Mouse (Mus musculus): ENCODE data around the gene Gm4131.
A peak's percentile ranks its signal among the peaks of the same experiment; 100 is the strongest.
"Not testable (repeated sequence)": the region's sequence is repeated elsewhere in the genome, so short reads cannot be mapped to it uniquely, and the experiment has no call there.

Gene Gm4131

DNA sequence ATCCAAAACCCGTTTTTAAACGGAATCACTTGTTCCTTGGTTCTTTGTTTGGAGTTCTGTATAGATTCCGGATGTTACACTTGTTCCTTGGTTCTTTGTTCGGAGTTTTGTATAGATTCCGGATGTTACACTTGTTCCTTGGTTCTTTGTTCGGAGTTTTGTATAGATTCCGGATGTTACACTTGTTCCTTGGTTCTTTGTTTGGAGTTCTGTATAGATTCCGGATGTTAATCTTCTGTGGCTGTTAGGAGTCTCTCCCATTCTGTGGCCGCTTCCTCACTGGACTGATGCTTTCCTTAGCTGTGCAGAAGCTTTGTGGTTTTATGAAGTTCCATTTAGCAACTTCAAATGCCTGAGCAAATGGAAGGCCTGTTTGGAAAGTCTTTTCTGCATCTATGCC, at the start of gene Gm4131:
TSS of gene Gm4131 (minus strand) at position 101 of the 400 bp plus-strand sequence.
- DNase-seq, result not testable (repeated sequence)

DNA sequence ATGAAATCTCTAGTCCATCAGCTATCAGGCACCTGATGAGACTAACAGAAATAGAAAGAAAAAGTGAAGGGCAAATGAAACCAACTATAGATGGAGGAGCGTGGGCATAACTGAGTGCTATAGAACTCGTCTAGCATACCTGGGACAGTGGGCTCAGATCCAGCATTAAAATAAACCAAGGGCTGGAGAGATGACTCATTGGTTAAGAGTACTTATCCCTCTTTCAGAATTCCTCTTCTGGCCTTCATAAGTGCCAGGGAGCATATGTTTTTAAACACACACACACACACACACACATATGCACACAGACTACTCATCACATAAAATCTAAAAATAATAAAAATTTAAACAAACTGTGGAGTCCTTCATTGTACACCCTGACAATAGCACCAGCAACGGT, 43.2 kb upstream of the Gm4131 start:
- DNase-seq, result no peak

DNA sequence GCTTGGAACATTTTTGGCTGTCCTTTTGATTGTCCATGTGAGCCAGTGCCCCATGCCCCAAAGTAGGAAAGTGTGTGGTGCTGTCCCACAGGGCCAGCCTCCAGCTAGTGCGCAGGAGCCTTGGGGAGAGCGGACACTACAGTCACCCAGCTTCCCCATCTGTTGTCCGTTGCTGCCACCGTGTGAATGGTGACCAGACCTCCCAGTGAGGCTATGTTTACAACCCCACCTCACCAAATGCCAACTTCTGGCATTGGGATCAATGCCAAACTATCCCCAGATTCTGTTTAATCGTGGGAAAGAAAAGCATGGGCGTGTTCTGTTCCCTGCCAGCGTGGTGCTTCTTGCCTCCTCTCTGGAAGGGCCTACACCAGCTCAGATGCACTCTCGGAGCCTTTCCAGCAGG, 41.1 kb upstream of the Gm4131 start:
- peak; percentile 16 for DNase-seq

DNA sequence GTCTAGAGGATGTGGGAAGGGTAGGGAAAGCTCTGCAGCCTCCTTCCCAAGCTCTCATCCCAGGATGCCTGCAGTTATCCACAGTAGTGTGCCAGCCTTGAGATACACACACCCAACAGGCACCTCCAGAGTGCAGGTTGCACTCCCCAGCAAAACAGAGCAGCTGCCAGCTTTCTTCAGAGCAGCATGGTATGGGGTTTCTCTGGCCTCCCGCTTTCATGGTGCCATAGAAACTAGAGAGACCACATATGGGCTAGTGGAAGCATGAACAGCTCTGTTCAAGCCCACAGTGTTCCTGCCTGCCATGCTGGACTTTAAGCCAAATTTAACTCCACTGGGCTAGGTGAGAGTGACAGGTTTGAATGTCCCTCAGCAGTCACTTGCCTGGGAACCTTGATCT, 36.1 kb upstream of the Gm4131 start:
- no peak for DNase-seq

DNA sequence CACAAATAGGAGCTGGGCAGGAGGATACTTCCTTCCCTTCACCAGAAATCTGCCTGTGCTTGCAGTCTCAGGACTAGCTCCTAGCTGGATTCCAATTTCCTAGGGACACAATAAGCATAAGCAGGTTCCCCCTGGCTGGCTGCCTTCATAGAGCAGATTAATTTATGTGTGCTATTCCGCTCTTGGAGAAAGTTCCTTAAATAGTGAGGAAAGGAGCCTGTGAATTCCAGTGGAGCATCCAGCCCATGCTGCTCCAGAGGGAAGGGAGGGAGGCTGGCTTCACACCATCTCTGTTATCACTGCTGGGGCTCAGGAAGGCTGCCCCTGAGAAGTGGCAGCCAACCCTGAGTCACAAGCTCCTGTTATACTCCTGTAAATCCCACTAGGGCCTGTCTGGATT, 35.5 kb upstream of the Gm4131 start:
- no peak for DNase-seq

DNA sequence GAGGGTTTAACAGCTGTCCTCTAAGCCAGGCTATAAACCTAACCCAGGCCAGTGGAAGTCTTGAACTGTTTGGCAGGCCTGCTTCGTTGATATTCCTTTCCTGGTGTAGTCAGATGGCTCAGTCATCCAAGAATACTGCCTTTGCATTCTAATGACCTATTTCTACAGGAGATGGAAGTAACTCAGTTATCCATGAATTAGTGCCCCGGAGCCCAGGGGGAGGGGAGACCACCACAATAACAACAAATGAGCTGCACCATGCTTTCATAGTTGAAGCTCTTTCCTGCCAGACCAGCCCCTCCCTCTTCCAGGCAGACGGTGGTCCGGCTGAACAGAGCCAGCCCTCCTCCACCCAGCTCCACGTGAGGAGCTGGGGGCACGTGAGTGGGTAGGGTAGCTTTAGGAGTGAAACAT, 33.4 kb upstream of the Gm4131 start:
- DNase-seq, result no peak

DNA sequence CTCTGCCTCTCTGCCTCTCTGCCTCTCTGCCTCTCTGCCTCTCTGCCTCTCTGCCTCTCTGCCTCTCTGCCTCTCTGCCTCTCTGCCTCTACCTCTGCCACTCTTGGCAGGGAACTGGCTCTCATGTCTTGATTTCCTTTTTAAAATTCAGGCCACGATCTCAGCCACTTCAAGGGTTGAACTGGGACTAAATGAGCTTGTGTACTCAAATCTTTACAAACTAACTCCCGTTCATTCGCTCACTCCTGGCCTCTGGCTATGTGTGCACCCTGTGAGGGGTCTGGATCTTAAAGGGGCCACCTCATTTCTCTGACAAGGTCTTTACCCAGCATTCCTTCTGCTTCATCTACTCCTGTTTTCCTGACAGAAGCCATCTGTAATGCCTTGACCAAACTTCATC, 18.6 kb upstream of the Gm4131 start:
- DNase-seq, result no peak

DNA sequence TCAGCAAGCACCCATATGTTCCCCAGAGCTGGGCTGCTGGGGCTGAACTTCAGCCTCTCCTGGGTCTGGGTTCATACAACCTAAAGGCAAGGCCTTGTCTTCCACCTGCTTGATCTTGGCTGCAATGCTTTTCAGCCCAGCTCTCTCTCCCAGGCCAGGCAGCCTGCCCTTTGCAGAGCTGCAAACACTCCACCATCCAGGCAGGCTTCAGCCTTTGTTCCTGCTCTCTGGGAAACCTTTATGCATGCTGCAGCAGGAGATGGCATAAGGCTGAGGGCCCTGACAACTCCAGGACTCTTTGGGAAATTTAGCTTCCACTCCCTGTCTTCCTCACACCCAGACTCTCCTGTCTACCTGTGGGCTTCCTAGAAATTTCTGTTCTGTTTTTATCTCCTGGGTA, 17.9 kb upstream of the Gm4131 start:
- DNase-seq, result no peak

DNA sequence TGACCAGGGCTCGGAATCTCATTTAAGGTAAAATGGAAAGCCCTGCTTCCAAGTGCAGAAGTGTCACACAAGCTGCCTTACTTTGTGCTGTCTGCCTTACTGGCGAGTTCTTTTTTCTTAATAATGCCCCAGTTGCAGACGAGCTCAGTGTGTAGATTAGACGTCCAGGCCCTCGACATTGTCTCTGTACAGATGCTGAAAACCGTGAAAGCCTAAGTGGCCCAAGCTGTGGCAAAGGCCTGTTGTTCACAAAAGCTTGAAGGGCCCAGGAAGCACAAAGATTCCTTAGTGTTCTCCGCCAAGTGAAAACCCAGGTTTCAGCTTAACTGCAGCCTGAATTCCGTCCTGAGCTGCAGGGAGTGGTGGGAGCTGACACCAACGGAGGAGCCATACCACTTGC, 15.0 kb upstream of the Gm4131 start:
- no peak for DNase-seq

DNA sequence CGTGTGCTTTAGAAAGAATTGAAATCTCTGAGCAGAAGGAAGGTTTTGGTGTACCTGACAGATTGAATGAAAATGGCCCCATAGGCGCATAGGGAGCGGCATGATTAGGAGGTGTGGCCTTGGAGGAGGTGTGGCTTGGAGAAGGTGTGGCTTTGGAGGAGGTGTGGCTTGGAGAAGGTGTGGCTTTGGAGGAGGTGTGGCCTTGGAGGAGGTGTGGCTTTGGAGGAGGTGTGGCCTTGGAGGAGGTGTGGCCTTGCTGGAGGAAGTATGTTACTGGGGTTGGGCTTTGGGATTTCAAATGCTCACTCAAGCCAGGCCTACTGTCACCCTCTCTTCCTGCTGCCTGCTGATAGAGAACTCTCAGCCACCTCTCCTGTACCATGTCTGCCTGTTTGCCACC, 14.2 kb upstream of the Gm4131 start:
- DNase-seq, result no peak

DNA sequence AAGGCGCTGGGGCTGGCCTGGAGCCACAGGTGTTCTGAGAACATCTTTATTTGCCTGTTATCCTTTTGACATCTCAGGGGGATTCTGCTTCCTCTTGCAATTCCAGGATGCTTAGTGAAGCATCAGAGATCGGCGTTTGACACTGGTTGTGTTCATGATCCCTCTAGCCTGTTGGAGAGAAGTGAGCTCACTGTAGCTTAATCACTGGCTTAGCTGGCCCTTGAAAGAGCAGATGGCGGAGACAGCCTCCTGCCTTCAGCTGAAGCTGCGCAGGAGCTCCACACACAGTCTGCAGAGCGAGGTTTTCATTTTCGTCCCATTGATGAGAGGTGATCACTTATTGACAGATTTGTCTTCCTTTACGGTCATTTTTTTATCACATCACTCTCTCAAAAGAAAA, 9.1 kb upstream of the Gm4131 start:
- DNase-seq, result peak; percentile 17

DNA sequence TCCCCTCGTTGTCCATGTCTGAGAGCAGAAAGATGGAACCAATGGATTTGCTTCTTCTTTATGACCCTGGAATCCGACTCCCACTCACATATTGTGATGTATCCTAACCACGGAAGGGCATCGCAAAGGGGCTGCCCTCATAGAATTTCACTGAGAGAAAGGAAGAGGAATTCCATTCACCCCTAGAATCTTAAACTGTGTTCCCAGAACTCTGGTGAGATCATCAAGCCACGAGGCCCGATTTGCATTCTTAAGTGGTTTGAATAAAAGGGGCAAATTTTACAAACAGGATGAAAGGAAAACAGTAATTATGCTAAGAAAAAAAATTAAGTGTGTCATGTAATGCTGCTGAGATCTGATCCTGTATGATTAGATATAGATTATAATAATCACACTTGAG, 8.2 kb upstream of the Gm4131 start:
- no peak for DNase-seq

DNA sequence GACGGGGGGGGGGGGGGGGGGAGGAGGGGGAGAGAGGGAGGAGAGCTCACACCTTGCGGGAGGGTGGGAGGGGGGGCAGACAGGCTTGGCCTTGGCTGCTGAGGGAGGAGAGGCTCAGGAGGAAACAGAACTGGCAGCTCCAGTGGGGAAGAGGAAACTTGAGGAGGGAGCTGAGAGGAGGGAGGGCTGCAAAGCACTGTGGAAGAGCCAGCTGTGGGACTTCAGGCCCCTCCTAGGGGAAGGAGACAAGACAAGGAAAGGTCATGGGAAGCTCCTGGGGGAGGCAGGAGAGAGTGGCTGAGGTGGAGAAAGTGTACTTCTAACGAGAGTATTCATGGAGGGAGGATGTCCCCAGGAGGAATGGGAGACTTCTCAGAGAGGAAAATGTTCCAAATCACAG, 6.7 kb upstream of the Gm4131 start:
- DNase-seq, result no peak

DNA sequence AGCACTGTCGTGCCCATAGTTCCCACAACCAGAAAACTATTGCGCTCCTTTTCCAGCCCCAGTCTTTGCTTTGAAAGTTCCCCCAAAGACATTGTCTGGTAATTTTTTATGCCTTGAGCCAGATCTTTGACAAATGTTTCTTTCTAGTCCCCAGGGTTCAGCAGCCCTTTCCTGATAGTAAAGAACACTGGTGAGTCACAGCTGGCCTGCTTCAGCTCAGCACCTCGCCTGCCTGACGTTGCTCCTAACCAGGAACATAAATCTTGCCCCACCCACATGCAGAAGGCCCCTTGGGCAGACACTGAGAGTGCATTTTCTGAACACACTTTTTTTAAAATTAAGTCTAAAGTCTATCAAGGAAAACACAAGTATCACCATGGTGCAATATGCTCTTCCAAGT, 3.6 kb upstream of the Gm4131 start:
- DNase-seq, result no peak

DNA sequence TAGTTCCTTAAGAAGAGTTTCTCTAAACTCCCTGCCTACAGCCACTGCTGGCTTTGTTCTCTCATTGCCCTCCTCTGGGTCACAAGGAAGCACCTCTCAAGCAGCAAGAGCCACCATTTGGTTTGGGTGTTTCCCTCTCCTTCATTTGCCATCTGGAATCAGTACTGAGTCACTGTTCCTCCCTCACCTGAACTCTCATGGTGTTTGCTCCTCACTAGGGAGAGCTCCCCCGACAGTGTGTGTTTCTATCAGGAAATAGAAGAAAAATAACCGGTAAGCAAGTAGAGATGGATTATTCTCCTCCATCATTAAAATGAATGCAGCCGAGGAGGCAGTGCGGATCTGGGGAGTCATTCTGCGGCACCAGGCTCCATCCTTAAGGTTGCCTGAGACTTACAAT, 2.7 kb upstream of the Gm4131 start:
- DNase-seq, result no peak

DNA sequence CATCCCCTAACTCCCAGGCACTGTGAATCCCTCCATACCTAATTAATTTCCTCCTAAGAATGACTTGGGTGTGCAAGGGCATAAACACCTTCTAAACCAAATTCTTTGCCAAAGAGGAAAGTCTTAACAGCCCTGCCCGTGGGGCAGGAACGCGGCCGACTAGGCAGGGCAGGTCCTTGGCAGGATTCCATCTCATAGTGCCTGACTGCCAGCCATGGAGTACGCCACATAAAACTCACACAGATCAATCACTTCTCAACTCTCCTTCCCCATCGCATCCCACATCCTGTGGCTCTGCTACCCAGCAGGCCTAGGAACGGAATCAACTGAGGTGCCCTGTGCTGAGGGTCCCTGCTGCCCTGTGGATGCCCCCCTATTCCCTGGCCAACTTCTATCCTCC, 3.0 kb downstream of the Gm4131 start:
- DNase-seq, result no peak

DNA sequence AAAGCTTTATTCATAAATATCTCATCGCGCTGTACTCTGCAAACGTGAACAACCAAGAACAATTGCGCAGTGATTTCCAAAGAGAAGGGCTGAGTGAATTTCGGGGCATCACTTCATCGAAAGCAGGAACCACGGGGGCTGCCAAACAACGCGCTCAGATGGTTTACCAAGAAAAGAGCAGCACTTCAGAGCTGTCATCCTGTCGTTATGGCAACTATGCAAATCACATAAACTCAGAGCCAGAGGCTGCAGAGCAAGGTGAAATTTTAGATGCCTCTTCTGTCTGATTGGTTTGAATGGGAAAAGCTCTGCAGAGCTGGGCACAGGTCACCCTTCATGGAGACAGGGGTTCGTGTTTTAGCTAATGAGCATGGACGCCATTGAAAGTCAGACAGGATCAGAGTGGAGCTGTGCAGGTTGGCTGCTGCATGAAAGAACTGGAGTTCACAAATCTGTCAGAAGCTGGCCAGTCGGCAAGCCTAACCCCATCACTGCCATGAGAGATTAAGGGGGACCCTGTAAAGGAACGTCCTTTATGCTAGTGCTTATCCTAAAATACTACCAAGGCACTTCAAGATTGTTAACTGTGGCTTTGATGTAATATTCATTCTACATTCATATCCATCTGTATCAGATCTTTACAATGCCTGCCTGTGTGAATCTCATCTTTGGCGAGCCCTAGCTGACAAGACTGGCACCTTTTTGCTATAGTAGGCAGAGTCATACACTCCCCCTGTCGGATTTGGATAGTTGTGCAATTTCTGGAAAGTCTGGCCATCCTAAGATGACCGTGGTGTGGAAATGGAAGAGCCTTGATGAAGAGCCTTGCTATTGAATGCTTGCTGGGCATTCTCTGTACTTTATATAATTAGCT, 4.6 kb downstream of the Gm4131 start:
- DNase-seq, result no peak

DNA sequence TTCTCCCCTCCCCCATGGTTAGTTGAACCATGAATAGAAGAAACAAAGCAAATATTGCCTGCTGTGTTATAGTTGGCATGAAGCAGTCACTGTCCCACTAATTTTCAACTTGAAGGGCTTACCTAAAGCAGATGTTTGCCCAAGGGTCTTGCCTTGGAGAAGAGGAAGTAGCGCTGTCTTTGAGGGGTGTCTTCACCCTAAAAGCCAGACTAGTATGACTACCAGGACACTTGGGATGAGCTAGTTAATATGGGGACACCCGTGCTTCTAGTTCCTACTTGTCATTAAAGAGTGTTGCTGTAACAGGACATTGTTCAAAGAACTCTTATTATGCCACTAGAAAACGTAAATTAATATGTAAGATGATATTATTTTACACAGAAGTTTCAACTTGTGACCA, 9.6 kb downstream of the Gm4131 start:
- DNase-seq, result no peak

DNA sequence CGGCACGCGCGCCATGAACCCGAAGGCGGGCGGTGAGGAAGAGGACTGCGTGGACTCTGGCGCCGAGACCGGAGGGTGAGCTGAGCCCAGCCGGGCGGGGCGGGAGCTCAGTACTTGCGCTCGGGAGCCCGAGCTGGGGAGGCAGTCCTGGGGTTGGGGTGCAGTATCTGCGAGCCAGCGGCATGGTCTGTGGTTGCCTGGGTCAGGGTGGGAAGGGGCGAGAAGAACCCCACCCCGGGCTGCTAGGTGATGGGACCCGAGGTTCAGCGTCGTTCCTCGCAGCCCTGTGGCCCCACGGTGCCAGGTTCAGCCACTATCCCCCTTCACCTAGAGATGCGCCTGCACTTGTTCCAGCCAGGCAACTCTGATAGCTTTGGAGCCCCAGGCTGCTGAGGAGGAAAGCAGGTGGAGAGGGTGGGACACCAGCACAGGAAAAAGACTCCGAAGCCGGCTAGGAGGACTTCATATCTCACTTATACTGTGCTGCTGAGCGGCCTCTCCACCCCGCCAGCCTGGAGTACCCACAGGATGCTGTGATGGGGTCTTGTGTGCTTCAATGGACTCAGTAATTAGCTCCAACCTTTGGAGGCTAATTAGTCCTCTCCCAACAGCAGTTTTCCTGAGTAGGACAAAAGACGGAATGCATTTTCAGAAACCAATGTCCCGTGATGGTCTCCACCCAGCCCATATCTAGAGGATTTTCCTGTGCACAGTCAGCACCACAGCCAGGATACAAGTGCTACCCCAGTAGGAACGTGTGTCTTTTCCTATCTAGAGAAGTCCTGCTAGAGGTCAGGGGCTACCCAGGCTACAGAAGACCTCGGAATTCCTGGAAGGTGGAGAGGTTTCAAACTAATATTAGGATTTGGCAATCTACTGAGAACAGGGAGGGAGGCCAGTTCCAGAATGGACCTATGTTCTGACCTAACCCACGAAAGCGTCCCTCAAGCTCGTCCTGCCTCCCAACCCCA, 10.6 kb downstream of the Gm4131 start:
- no peak for DNase-seq

DNA sequence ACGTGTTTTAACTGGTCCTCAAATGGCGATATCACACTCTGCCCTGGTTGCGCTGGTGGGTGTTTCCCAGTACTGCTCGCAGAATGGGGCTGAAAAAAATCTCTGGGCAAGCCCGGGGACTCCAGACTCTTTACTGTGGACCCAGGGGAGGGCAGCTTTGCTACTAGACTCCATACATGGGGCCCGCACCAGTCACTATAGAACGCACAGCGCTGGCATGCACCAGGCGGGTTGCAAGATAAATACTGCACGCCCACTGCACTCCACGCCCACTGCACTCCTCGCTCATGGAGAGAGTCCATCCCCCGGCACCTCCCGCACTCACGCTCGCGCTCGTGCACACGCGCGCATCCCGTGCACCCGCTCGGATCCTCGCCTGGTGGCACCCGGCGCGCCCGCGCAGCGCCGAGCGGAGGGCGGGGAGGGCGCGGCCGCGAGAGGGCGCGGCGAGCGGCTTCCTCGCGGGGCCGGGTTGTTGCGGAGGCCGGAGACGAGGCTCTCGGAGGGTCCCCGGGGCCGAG, 11.4 kb downstream of the Gm4131 start, which contains the start of gene Fam124a:
TSS of gene Fam124a (plus strand) at position 429 of the 521 bp plus-strand sequence.
- DNase-seq, result peak; percentile 66

DNA sequence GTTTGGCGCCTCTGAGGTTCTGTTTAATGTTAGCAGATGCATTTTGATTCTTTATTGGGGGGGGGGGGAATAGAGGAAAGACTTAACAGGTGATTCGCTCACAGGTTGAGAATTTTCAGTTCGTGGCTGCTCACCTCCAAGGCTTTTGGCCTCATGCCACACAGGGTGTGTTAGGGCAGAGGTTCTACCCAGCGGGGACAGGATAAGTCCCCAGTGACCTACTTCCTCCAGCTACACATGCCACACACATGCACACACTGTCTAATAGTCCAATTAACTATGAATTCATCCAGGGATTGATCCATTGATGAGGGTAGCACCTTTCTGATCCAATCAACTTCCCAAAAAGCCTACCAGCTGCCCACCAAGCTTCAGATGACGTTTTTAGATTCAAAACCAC, 12.9 kb downstream of the Gm4131 start:
- no peak for DNase-seq

DNA sequence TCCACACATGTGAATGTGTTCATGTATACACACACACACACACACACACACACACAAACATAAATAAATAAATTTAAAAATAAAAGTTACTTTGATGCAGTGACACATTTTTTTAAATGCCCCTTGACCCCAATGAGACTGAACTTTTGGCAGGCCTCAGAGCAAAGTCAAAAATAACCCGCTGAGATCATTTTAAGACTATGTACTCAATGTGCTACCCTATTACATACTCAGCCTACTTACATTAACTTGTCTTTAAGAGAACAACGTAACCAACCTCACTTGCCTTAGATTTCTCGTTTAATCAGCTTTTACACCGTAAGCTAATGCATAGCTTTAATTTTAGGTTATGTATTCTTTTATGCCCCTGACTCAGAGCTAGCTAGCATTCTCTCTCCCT, 13.9 kb downstream of the Gm4131 start:
- no peak for DNase-seq

DNA sequence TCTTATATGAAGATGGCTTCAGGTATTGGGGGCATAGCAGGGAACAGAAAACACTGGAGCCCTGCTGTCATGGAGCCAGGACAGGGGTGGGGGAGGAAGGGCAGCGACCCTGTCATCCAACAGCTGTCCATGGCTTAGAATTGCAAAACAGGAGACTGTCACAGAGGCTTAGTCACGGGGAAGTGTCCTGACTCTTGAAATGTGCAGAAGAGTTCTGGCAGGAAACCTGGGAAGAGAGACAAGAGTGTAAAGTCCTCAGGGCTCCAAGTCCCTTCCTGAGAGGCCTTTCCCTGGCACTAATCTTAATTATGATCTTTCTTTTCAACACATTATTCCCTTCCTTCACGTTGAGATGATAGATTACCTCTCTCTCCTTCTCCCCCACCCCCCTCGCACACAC, 16.6 kb downstream of the Gm4131 start:
- DNase-seq, result no peak

DNA sequence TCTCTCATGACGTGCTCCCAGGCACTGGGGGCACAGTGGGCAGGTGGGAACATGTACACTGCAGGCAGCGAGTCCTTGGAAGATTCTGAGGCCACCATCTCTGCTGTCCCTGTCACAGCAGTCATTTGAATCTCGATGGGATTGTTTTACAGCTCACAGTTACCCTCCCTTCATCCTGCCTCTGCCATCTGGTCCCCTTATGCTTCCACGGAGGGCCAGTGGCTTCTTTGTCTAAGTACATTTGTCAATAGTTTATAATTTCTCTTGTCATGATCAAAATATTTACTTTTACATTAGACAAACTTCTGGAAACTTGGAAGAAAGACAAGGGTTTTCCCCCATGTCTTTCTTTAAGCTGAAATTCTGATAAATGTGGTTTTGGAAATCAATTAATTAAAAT, 20.0 kb downstream of the Gm4131 start:
- DNase-seq, result no peak
